Mouse (Mus musculus): ENCODE measurements around the gene 2700049A03Rik. TPM values are rescaled to one million over a fixed set of nuclear protein-coding genes. Genes with fewer than 3 reads are reported as not detected.
A peak's percentile ranks its signal among the peaks of the same experiment; 100 is the strongest.

The 2700049A03Rik gene
- polyA plus RNA-seq, 1 experiment, result 2.4 TPM

GRCm38 (mm10) chr12:71169911-71170310 is 33.3 kb downstream of the 2700049A03Rik start:
- Histone ChIP-seq H3K4me3 (ENCODE audit: insufficient read depth, low read depth, low read length) (no peak overlapping the region), H3K27me3 (replicated peaks; ENCODE audit: control insufficient read depth, insufficient read depth, low read length) (no peaks in the 10 kb centered on the region), H3K4me1 (ENCODE audit: control insufficient read depth, insufficient read depth, low read length) (no peaks in the 10 kb centered on the region), H3K36me3 (ENCODE audit: control insufficient read depth, insufficient read depth, low read length) (0 out of 2 replicates have a peak, but pooled peaks cover under 1% of the 10 kb centered on the region), H3K27ac (ENCODE audit: insufficient read depth, low read depth, low read length) (no peak overlapping the region)
- TF ChIP-seq POLR2A (IDR thresholded peaks at IDR 0.05; ENCODE audit: low read depth, low read length), result no peak
- TF ChIP-seq CTCF (conservative IDR thresholded peaks at IDR 0.05; ENCODE audit: insufficient read depth, insufficient read length, low read depth, low read length), result no peak
- WGBS, result 100% methylated on average over 1 of the region's 1 CpGs
- DNase-seq, result no peak

- no peaks in the 10 kb centered on the region for H3K4me1 ChIP-seq (ENCODE audit: control insufficient read depth, insufficient read depth, low read length)
- no peak for DNase-seq
- H3K27me3 ChIP-seq (replicated peaks; ENCODE audit: control insufficient read depth, insufficient read depth, low read length), result no peaks in the 10 kb centered on the region
- WGBS, result 96% methylated on average over 3 of the region's 3 CpGs
- H3K27ac ChIP-seq (ENCODE audit: insufficient read depth, low read depth, low read length), result no peak overlapping the region
- H3K36me3 ChIP-seq (ENCODE audit: control insufficient read depth, insufficient read depth, low read length), result peaks cover 3% of the 10 kb centered on the region; the same call in 1 of the 2 replicates
- no peak overlapping the region for H3K4me3 ChIP-seq (ENCODE audit: insufficient read depth, low read depth, low read length)
- TF ChIP-seq POLR2A (IDR thresholded peaks at IDR 0.05; ENCODE audit: low read depth, low read length) (no peak), CTCF (conservative IDR thresholded peaks at IDR 0.05; ENCODE audit: insufficient read depth, insufficient read length, low read depth, low read length) (no peak)
Measured at GRCm38 (mm10) chr12:71183736-71184135, 47.1 kb downstream of the 2700049A03Rik start.

- 97% methylated on average over 4 of the region's 4 CpGs for WGBS
- no peak for DNase-seq
- no peaks in the 10 kb centered on the region for H3K4me1 ChIP-seq (ENCODE audit: control insufficient read depth, insufficient read depth, low read length)
- H3K27ac ChIP-seq (ENCODE audit: insufficient read depth, low read depth, low read length), result no peak overlapping the region
- H3K27me3 ChIP-seq (replicated peaks; ENCODE audit: control insufficient read depth, insufficient read depth, low read length), result no peaks in the 10 kb centered on the region
- no peak overlapping the region for H3K4me3 ChIP-seq (ENCODE audit: insufficient read depth, low read depth, low read length)
- TF ChIP-seq CTCF (conservative IDR thresholded peaks at IDR 0.05; ENCODE audit: insufficient read depth, insufficient read length, low read depth, low read length) (no peak), POLR2A (IDR thresholded peaks at IDR 0.05; ENCODE audit: low read depth, low read length) (no peak)
- H3K36me3 ChIP-seq (ENCODE audit: control insufficient read depth, insufficient read depth, low read length), result peaks cover 3% of the 10 kb centered on the region; the same call in 1 of the 2 replicates
Measured at GRCm38 (mm10) chr12:71184396-71184795, 47.7 kb downstream of the 2700049A03Rik start.

DNA sequence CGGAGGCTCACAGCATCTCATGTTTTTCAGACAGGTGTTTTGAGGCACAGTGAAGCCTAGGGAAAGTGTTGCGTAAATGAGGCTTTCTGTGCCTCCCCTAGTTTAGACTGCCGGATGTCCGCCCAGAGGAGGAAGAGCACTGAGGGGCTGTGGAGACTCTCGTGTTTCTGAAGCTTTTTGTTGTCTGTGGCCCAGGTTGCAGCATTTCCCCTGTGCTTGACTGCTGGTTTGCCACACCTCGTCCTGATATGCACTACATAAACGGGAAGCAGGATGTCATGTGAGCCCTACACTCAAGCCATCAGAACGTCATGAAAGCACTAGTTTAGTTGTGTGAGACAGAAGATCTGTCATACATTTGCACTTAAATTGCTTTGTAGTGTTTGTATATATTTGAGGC is 56.1 kb downstream of the 2700049A03Rik start:
- no peak for DNase-seq
- Histone ChIP-seq H3K4me1 (ENCODE audit: control insufficient read depth, insufficient read depth, low read length) (no peaks in the 10 kb centered on the region), H3K27me3 (replicated peaks; ENCODE audit: control insufficient read depth, insufficient read depth, low read length) (no peaks in the 10 kb centered on the region), H3K27ac (ENCODE audit: insufficient read depth, low read depth, low read length) (no peak overlapping the region), H3K4me3 (ENCODE audit: insufficient read depth, low read depth, low read length) (no peak overlapping the region), H3K36me3 (ENCODE audit: control insufficient read depth, insufficient read depth, low read length) (peaks cover 2% of the 10 kb centered on the region)
- TF ChIP-seq POLR2A (IDR thresholded peaks at IDR 0.05; ENCODE audit: low read depth, low read length), result no peak
- TF ChIP-seq CTCF (conservative IDR thresholded peaks at IDR 0.05; ENCODE audit: insufficient read depth, insufficient read length, low read depth, low read length), result no peak
- 75% methylated on average over 8 of the region's 8 CpGs for WGBS

DNA sequence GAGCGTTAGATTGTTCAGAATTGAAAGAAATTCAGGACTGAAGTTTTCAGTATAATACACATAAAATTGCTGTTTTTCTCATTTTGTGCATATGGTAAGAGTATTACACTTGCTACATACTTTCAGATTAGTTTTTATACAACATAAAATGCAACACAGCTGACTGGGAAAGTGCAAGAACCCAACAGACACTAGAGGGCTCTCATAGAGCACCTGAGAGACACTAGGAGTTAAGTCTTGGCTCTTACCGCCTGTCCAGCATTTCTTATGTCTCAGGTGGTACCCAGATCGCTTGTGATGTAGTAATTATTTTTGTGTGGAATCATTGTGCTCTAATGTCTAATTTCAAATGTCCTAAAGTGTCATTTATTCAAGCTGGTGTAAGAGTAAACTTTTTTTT is 61.0 kb downstream of the 2700049A03Rik start:
- Histone ChIP-seq H3K4me1 (ENCODE audit: control insufficient read depth, insufficient read depth, low read length) (no peaks in the 10 kb centered on the region), H3K36me3 (ENCODE audit: control insufficient read depth, insufficient read depth, low read length) (no peaks in the 10 kb centered on the region; the same call in 1 of the 2 replicates), H3K27me3 (replicated peaks; ENCODE audit: control insufficient read depth, insufficient read depth, low read length) (no peaks in the 10 kb centered on the region), H3K4me3 (ENCODE audit: insufficient read depth, low read depth, low read length) (no peak overlapping the region), H3K27ac (ENCODE audit: insufficient read depth, low read depth, low read length) (no peak overlapping the region)
- peak; percentile 37 for TF ChIP-seq CTCF (conservative IDR thresholded peaks at IDR 0.05; ENCODE audit: insufficient read depth, insufficient read length, low read depth, low read length)
- no peak for TF ChIP-seq POLR2A (IDR thresholded peaks at IDR 0.05; ENCODE audit: low read depth, low read length)
- WGBS, result 53% methylated on average over 3 of the region's 3 CpGs
- DNase-seq, result peak; percentile 40

DNA sequence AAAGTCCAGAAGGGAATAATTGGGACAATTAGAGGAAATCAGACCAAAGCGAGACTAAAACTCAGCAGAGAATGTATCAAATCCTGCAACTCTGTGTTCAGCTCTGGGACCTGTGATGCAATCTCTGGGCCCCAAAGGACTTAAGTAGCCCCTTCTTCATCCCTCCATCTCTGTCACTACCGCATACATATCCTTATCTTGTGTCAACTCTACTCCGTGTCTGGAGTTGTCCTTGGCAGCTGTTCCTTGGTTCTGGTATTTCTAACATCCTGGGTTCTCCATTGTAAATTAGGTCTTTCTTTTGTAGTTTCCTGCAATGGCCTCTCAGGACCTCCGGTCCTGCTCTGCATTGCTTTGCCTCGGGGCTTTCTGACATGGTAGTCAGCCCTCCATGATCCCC is 65.1 kb downstream of the 2700049A03Rik start:
- H3K4me1 ChIP-seq (ENCODE audit: control insufficient read depth, insufficient read depth, low read length), result no peaks in the 10 kb centered on the region
- DNase-seq, result peak; percentile 8
- H3K27me3 ChIP-seq (replicated peaks; ENCODE audit: control insufficient read depth, insufficient read depth, low read length), result no peaks in the 10 kb centered on the region
- H3K27ac ChIP-seq (ENCODE audit: insufficient read depth, low read depth, low read length), result no peak overlapping the region
- TF ChIP-seq POLR2A (IDR thresholded peaks at IDR 0.05; ENCODE audit: low read depth, low read length), result no peak
- TF ChIP-seq CTCF (conservative IDR thresholded peaks at IDR 0.05; ENCODE audit: insufficient read depth, insufficient read length, low read depth, low read length), result no peak
- 61% methylated on average over 5 of the region's 5 CpGs for WGBS
- H3K36me3 ChIP-seq (ENCODE audit: control insufficient read depth, insufficient read depth, low read length), result no peaks in the 10 kb centered on the region
- H3K4me3 ChIP-seq (ENCODE audit: insufficient read depth, low read depth, low read length), result no peak overlapping the region

DNA sequence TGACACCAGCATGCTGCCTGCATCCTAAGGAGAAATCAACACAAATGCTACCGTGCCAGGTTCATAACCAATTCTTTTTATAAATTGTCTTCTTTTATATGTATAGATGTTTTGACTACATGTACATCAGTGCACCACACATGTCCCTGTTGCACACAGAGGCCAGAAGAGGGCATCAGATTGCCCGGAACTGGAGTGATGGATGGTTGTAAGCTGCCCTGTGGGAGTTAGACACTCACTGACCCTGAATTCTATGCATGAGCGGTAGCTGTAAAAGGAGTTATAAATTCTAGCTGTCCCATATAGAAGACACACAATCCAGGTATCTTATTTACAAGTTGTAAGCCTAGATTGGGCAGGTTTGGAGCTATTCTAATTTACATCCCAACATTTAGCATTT is 67.7 kb downstream of the 2700049A03Rik start:
- 70% methylated on average over 3 of the region's 3 CpGs for WGBS
- no peak for TF ChIP-seq POLR2A (IDR thresholded peaks at IDR 0.05; ENCODE audit: low read depth, low read length)
- TF ChIP-seq CTCF (conservative IDR thresholded peaks at IDR 0.05; ENCODE audit: insufficient read depth, insufficient read length, low read depth, low read length), result peak; percentile 31
- H3K4me3 ChIP-seq (ENCODE audit: insufficient read depth, low read depth, low read length), result no peak overlapping the region
- no peak overlapping the region for H3K27ac ChIP-seq (ENCODE audit: insufficient read depth, low read depth, low read length)
- no peaks in the 10 kb centered on the region for H3K4me1 ChIP-seq (ENCODE audit: control insufficient read depth, insufficient read depth, low read length)
- no peaks in the 10 kb centered on the region for H3K36me3 ChIP-seq (ENCODE audit: control insufficient read depth, insufficient read depth, low read length)
- no peak for DNase-seq
- H3K27me3 ChIP-seq (replicated peaks; ENCODE audit: control insufficient read depth, insufficient read depth, low read length), result no peaks in the 10 kb centered on the region

Measured in kidney, adult 2 months (tissue).